Mouse (Mus musculus): ENCODE results near the gene Cradd. TPM values are rescaled to one million over a fixed set of nuclear protein-coding genes. Genes with fewer than 3 reads are reported as not detected.

The Cradd gene
- total and polyA plus RNA-seq, 3 experiments: 1.9 to 9.0 TPM; not detected in 1

DNA sequence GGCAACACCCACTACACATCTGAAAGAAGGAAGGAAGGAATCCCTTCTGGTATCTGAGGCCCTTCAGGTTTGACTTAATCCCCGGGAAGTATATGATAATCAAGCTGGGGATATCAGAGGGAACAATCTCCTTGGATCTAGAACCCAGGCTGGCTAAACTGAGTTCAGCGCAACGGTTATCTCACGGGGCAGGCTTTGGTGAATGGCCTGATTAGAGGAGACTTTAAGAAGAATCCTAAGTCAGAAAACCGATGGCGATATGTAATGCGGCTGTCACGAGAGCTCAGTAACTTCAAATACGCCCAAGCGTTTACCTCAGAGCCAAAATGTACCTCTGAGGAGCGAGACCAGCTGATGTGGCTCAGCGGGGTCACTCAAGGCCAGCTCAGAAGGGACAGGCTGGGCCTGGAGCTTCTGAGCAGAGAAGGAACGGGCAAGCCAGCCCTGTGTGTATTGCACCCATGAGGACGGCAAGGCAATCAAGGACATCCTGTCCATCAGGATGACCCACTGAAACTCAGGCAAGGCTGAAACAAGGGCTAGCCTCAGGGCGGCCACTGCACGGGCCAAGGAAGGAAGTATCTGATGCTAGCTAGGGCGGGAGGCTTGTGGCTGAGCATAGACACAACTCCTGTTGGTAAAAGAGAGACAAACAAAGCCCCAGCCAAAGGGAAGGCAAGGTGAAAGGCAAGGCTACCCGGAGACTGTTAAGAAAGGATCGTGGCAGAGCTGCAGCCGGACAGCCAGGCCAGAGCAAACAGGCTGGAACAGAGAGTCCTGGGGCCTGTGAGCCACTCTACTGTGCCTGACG is 6.1 kb downstream of the Cradd start (continued):
- TF ChIP-seq USF2 (IDR thresholded peaks at IDR 0.05; ENCODE audit: borderline replicate concordance in 1 of 2, insufficient read depth in 1 of 2, low read depth in 1 of 2, low read length in 2 of 2): no peak
- TF ChIP-seq MXI1 (IDR thresholded peaks at IDR 0.05; ENCODE audit: low read depth, low read length): no peak; the same call in 1 of the 2 replicates
- peak; percentile 91 for TF ChIP-seq RCOR1 (IDR thresholded peaks at IDR 0.05; ENCODE audit: low read depth, low read length)

DNA sequence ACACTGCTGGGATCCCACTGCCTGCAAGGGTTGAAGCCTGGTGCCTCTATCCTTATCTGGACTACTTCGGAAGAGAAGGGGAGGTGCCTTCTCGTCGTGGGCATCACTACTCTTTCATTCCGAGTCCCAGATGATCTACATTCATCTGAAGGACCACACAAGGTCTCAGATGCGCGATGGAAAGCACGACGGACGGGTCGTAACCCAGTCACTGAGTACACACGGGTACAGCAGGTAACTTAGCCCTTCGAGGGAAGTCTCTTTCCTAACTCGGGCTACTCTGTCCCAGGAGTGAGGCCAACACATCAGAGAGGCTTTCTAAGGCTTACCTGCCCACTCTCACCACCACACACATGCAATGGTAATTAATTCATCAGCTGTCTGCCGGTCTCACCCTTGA is 6.8 kb downstream of the Cradd start:
- Histone ChIP-seq H3K27me3 (ENCODE audit: control insufficient read depth in 1 of 2, insufficient read depth in 2 of 2, low read length in 2 of 2) (no peaks in the 10 kb centered on the region), H3K4me3 (ENCODE audit: control insufficient read depth in 1 of 2, insufficient read depth in 1 of 2, low read depth in 2 of 2, low read length in 2 of 2) (peak overlapping the region; percentile 44 to 51), H3K9ac (ENCODE audit: control insufficient read depth, low read depth, low read length, poor library complexity, severe bottlenecking) (peak overlapping the region; percentile 42), H3K79me2 (ENCODE audit: control insufficient read depth, insufficient read depth, low read length, poor library complexity) (no peaks in the 10 kb centered on the region), H3K9me3 (replicated peaks; ENCODE audit: insufficient read depth, low read length) (no peaks in the 10 kb centered on the region), H3K4me1 (ENCODE audit: control insufficient read depth in 1 of 2, insufficient read depth in 2 of 2, low read length in 2 of 2) (peaks cover 12 to 31% of the 10 kb centered on the region in 2 experiments), H3K36me3 (ENCODE audit: control insufficient read depth in 1 of 2, insufficient read depth in 2 of 2, low read length in 2 of 2) (peaks cover 0 to 17% of the 10 kb centered on the region in 2 experiments; a peak in 2 of 4 replicates), H3K27ac (ENCODE audit: control insufficient read depth, low read depth, low read length) (peak overlapping the region; percentile 52)
- no peak for TF ChIP-seq MYB (IDR thresholded peaks at IDR 0.05; ENCODE audit: low read depth, low read length)
- TF ChIP-seq KAT2A (conservative IDR thresholded peaks at IDR 0.05; ENCODE audit: low read depth, low read length): no peak
- no peak for TF ChIP-seq CHD1 (IDR thresholded peaks at IDR 0.05; ENCODE audit: low read depth, low read length)
- 0 out of 2 replicates have a peak, but pooled peaks have one; percentile 10 for TF ChIP-seq GATA1 (IDR thresholded peaks at IDR 0.05; ENCODE audit: low read depth, low read length)
- TF ChIP-seq MXI1 (IDR thresholded peaks at IDR 0.05; ENCODE audit: low read depth, low read length): no peak
- TF ChIP-seq UBTF (IDR thresholded peaks at IDR 0.05; ENCODE audit: borderline replicate concordance, insufficient read depth, low read depth, low read length): no peak
- no peak for TF ChIP-seq TAL1 (IDR thresholded peaks at IDR 0.05; ENCODE audit: low read length)
- no peak for TF ChIP-seq HCFC1 (IDR thresholded peaks at IDR 0.05; ENCODE audit: low read depth, low read length)
- peak; percentile 52 for DNase-seq (ENCODE audit: low read depth, low spot score)

DNA sequence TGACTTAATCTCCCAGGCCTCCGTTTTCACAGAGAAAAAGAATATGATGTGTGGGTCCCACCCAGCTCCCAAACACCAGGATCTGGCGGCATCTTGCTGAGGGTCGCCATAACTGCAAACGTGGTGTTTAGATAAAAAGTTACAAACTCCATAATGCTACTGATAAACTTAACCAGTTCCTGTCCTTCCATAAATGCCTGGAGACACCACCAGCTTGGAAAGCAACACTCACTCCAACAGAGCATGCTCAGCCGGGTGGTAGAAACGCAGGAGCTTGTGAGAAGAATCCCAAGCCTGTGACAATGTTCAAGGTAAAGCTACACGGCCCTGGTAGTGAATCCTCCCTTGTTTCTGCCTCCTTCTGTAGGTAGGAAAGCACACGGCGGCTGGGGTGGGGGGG is 7.3 kb downstream of the Cradd start:
- peak overlapping the region; percentile 42 for H3K9ac ChIP-seq (ENCODE audit: control insufficient read depth, low read depth, low read length, poor library complexity, severe bottlenecking)
- no peaks in the 10 kb centered on the region for H3K79me2 ChIP-seq (ENCODE audit: control insufficient read depth, insufficient read depth, low read length, poor library complexity)
- peaks cover 0 to 17% of the 10 kb centered on the region in 2 experiments; a peak in 2 of 4 replicates for H3K36me3 ChIP-seq (ENCODE audit: control insufficient read depth in 1 of 2, insufficient read depth in 2 of 2, low read length in 2 of 2)
- H3K4me1 ChIP-seq (ENCODE audit: control insufficient read depth in 1 of 2, insufficient read depth in 2 of 2, low read length in 2 of 2): peaks cover 12 to 28% of the 10 kb centered on the region in 2 experiments
- H3K27me3 ChIP-seq (ENCODE audit: control insufficient read depth in 1 of 2, insufficient read depth in 2 of 2, low read length in 2 of 2): no peaks in the 10 kb centered on the region
- peak overlapping the region; percentile 52 for H3K27ac ChIP-seq (ENCODE audit: control insufficient read depth, low read depth, low read length)
- TF ChIP-seq USF1 (IDR thresholded peaks at IDR 0.05; ENCODE audit: low read depth, low read length): no peak
- TF ChIP-seq MYB (IDR thresholded peaks at IDR 0.05; ENCODE audit: low read depth, low read length): no peak
- peak; percentile 55; the same call in 1 of the 2 replicates for TF ChIP-seq NRF1 (IDR thresholded peaks at IDR 0.05; ENCODE audit: insufficient read depth, low read depth, low read length, poor library complexity, severe bottlenecking)
- H3K9me3 ChIP-seq (replicated peaks; ENCODE audit: insufficient read depth, low read length): no peaks in the 10 kb centered on the region
- no peak for DNase-seq (ENCODE audit: low read depth, low spot score)
- peak overlapping the region; percentile 44 to 51; a peak in 3 of 4 replicates for H3K4me3 ChIP-seq (ENCODE audit: control insufficient read depth in 1 of 2, insufficient read depth in 1 of 2, low read depth in 2 of 2, low read length in 2 of 2)
